In genomic region chr5:117840203-117840602, GRCm38 (mm10) we compare ENCODE assay signal across 20 mouse cellular contexts. TPM values are rescaled to one million over a fixed set of nuclear protein-coding genes. Genes with fewer than 3 reads are reported as not detected.
A peak's percentile ranks its signal among the peaks of the same experiment; 100 is the strongest.
DNase-seq lines count a peak whose midpoint lies in the region; ATAC-seq lines count a peak whose summit lies in the region.
"Had no signal": no experiment of that assay in that cellular context is flagged by ENCODE, and none has a peak within 500 bp of the region (broad histone marks: within the 10 kb centered on the region; RNA-seq: fewer than 3 reads in every experiment).

No protein-coding gene starts in this region.

- DNase-seq in right cerebral cortex, postnatal 10 days (ENCODE audit: low spot score in 2 of 2) = peak; percentile 40 to 49
- no peak for DNase-seq in right cerebral cortex, postnatal 4 days
- no peak for DNase-seq in spleen, postnatal 10 days (ENCODE audit: low spot score in 2 of 2)
- no peak for DNase-seq in heart, adult 18-20 months
- DNase-seq: adrenal gland, adult 2 months; cerebellum, adult 11 months; cerebellum, postnatal 36 days; heart, postnatal 36 days; thymus, adult 2 months had no signal

- WGBS in hindbrain, embryonic 16.5 days = 42% methylated on average over 9 of the region's 9 CpGs
- 29% methylated on average over 9 of the region's 9 CpGs for WGBS in hindbrain, embryonic 12.5 days
- WGBS in forebrain, embryonic 15.5 days = 36% methylated on average over 9 of the region's 9 CpGs

- no peak overlapping the region for H3K4me2 ChIP-seq in hindbrain, embryonic 16.5 days (ENCODE audit: low read length)
- no peak overlapping the region for H3K4me2 ChIP-seq in hindbrain, embryonic 12.5 days (replicated peaks)
- H3K4me2 ChIP-seq in forebrain, embryonic 15.5 days (replicated peaks) = no peak overlapping the region
- H3K4me2 ChIP-seq: embryonic facial prominence, embryonic 12.5 days; heart, embryonic 12.5 days; liver, embryonic 12.5 days; lung, embryonic 15.5 days; neural tube, embryonic 13.5 days had no signal

- no peak overlapping the region for H3K9ac ChIP-seq in hindbrain, embryonic 16.5 days (ENCODE audit: low read depth, low read length)
- no peak overlapping the region for H3K9ac ChIP-seq in hindbrain, embryonic 12.5 days
- no peak overlapping the region for H3K9ac ChIP-seq in forebrain, embryonic 15.5 days (replicated peaks)
- H3K9ac ChIP-seq: embryonic facial prominence, embryonic 12.5 days; heart, embryonic 12.5 days; liver, embryonic 12.5 days; lung, embryonic 15.5 days; neural tube, embryonic 13.5 days had no signal

- no peak overlapping the region for H3K4me3 ChIP-seq in hindbrain, embryonic 16.5 days (ENCODE audit: low read length)
- no peak overlapping the region for H3K4me3 ChIP-seq in hindbrain, embryonic 12.5 days
- no peak overlapping the region for H3K4me3 ChIP-seq in forebrain, embryonic 15.5 days
- H3K4me3 ChIP-seq: embryonic facial prominence, embryonic 12.5 days; heart, embryonic 12.5 days; liver, embryonic 12.5 days; lung, embryonic 15.5 days; neural tube, embryonic 13.5 days had no signal

- H3K4me1 ChIP-seq in hindbrain, embryonic 16.5 days (ENCODE audit: control insufficient read depth, insufficient read depth, low read depth, low read length) = peaks cover 24% of the 10 kb centered on the region
- H3K4me1 ChIP-seq in hindbrain, embryonic 12.5 days = peaks cover 17% of the 10 kb centered on the region
- peaks cover 45% of the 10 kb centered on the region for H3K4me1 ChIP-seq in forebrain, embryonic 15.5 days
- H3K4me1 ChIP-seq: heart, embryonic 12.5 days; liver, embryonic 12.5 days had no signal

- no peaks in the 10 kb centered on the region for H3K36me3 ChIP-seq in hindbrain, embryonic 16.5 days (ENCODE audit: control insufficient read depth, insufficient read depth, low read length)
- H3K36me3 ChIP-seq in hindbrain, embryonic 12.5 days = no peaks in the 10 kb centered on the region
- no peaks in the 10 kb centered on the region for H3K36me3 ChIP-seq in forebrain, embryonic 15.5 days
- H3K36me3 ChIP-seq: embryonic facial prominence, embryonic 12.5 days; heart, embryonic 12.5 days; liver, embryonic 12.5 days; lung, embryonic 15.5 days; neural tube, embryonic 13.5 days had no signal

- no peaks in the 10 kb centered on the region for H3K9me3 ChIP-seq in hindbrain, embryonic 16.5 days (ENCODE audit: control insufficient read depth, low read length)
- H3K9me3 ChIP-seq in hindbrain, embryonic 12.5 days (replicated peaks) = no peaks in the 10 kb centered on the region
- H3K9me3 ChIP-seq in forebrain, embryonic 15.5 days = no peaks in the 10 kb centered on the region
- H3K9me3 ChIP-seq: embryonic facial prominence, embryonic 12.5 days; liver, embryonic 12.5 days; lung, embryonic 15.5 days; neural tube, embryonic 13.5 days had no signal

- H3K27me3 ChIP-seq in hindbrain, embryonic 16.5 days (replicated peaks; ENCODE audit: control insufficient read depth, insufficient read depth, low read length) = peaks cover 25% of the 10 kb centered on the region
- peaks cover 68% of the 10 kb centered on the region for H3K27me3 ChIP-seq in hindbrain, embryonic 12.5 days
- peaks cover 15% of the 10 kb centered on the region; the same call in 1 of the 2 replicates for H3K27me3 ChIP-seq in forebrain, embryonic 15.5 days

- ATAC-seq in hindbrain, embryonic 16.5 days = peak; percentile 60
- no peak for ATAC-seq in hindbrain, embryonic 12.5 days (ENCODE audit: low FRiP score)
- ATAC-seq in forebrain, embryonic 15.5 days (replicated peaks) = 0 out of 2 replicates have a peak, but pooled peaks have one; percentile 23
- ATAC-seq: intestine, postnatal 0 days; liver, embryonic 12.5 days had no signal

- H3K27ac ChIP-seq in hindbrain, embryonic 16.5 days (ENCODE audit: low read depth, low read length) = no peak overlapping the region
- H3K27ac ChIP-seq in hindbrain, embryonic 12.5 days = no peak overlapping the region
- peak overlapping the region; percentile 86 for H3K27ac ChIP-seq in forebrain, embryonic 15.5 days (replicated peaks)
- H3K27ac ChIP-seq: embryonic facial prominence, embryonic 12.5 days; kidney, postnatal 0 days; liver, embryonic 12.5 days; lung, embryonic 15.5 days; macrophage; neural tube, embryonic 13.5 days had no signal

RNA-seq across cellular contexts. Expression of gene Nos1, which starts 59.4 kb away (rescaled TPM):
- 2.8 and 3.1 TPM in 2 replicates for polyA plus RNA-seq in hindbrain, embryonic 16.5 days (2015; fragmentation: Nextera tagmentation; extraction: Ambion mirVana)
- polyA plus RNA-seq in hindbrain, embryonic 12.5 days (2016; fragmentation: Nextera tagmentation; extraction: Ambion mirVana) = 0.99 and 1.1 TPM in 2 replicates
- 5.0 and 7.2 TPM in 2 replicates for polyA plus RNA-seq in forebrain, embryonic 15.5 days (2015; fragmentation: Nextera tagmentation; extraction: Ambion mirVana)
- total RNA-seq in heart, adult 18-20 months (2021) = under 1 TPM; 0.28 to 0.72 TPM
- polyA plus RNA-seq: macrophage had no signal

Comparison
In these comparisons a context has a peak if more than half of its experiments do, and no peak if none do; other contexts are left out.
1. DNase-seq: peak in right cerebral cortex, postnatal 10 days (2 of 2); none in right cerebral cortex, postnatal 4 days (single experiment), spleen, postnatal 10 days (0 of 2) and heart, adult 18-20 months (0 of 2).